Mouse (Mus musculus): ENCODE data around the gene Psd. TPM values are rescaled to one million over a fixed set of nuclear protein-coding genes. Genes with fewer than 3 reads are reported as not detected.

Gene Psd
- total RNA-seq, 2 experiments from 2014 or later: 761 to 778 TPM

- Histone ChIP-seq H3K27ac (peak overlapping the region; percentile 47; the same call in 1 of the 2 replicates), H3K4me3 (no peak overlapping the region)
- TF ChIP-seq CTCF (conservative IDR thresholded peaks at IDR 0.05): no peak
- no peak for DNase-seq (ENCODE audit: low spot score in 2 of 2)
These were observed 5.9 kb upstream of the Psd start for GRCm38 (mm10) chr19:46332721-46333339.

DNA sequence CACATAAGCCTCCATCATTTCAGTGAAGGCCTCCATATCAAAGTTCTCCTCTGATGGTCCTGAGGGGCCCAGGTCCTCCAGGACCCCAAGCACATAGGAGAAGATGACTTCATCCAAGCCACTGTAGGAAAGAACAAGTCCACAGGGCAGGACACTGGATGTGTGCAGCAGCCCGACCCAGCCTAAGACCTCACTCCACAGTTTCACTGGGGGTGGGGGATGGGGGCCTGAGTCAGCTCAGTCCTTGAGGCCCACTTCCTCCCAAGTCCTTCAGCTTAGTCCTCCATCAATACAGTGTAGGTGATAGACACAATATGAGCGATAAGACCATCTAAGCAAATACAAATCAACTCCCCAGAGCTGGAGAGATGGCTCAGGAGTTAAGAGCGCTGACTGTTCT lies 5.0 kb upstream of the Psd start:
- Histone ChIP-seq H3K4me3 (no peak overlapping the region), H3K27ac (no peak overlapping the region)
- no peak for DNase-seq (ENCODE audit: low spot score in 2 of 2)
- no peak for TF ChIP-seq CTCF (conservative IDR thresholded peaks at IDR 0.05)

- TF ChIP-seq CTCF (conservative IDR thresholded peaks at IDR 0.05): no peak
- Histone ChIP-seq H3K4me3 (no peak overlapping the region), H3K27ac (no peak overlapping the region)
- DNase-seq (ENCODE audit: low spot score in 2 of 2): no peak
These were observed 4.4 kb upstream of the Psd start for GRCm38 (mm10) chr19:46331326-46331725.

DNA sequence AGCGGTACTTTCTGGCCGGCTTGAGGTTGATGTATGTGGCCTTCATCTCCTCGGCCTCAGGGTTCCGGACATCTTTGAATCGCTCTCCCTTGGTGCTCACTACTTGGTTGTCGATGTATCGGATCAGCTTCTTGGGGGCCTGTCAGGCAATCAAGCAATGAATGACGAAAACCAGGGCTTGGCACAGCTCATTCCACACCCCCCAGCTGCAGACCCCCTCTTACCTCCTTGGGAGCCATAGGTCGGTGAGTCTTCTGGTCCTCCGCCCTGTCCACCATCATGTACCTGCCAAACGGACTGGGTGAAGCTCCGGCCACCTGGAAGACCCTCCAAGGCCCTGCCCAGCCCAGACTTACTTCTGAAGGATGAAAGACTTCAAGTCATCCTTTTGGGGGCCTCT lies 3.7 kb upstream of the Psd start:
- no peak overlapping the region for H3K27ac ChIP-seq
- no peak for DNase-seq (ENCODE audit: low spot score in 2 of 2)
- no peak overlapping the region for H3K4me3 ChIP-seq
- no peak for TF ChIP-seq CTCF (conservative IDR thresholded peaks at IDR 0.05)

DNA sequence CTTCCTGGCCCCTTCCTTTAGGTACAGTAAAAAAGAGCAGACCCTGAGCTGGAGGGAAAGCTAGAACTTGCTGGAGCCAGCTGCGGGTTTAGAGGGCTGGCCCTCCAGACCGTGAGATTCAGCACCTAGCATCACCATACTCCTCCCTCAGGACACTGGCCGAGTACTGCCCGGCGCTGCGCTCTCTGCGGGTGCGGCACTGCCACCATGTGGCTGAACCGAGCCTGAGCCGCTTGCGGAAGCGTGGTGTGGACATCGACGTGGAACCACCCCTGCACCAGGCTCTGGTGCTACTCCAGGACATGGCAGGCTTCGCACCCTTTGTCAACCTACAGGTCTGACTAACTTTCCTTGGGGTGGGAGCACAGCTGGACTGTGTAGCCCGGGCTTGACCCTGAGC lies 3.0 kb upstream of the Psd start:
- DNase-seq (ENCODE audit: low spot score in 2 of 2): peak; percentile 73 to 81
- Histone ChIP-seq H3K4me3 (peak overlapping the region; percentile 88; the same call in 1 of the 2 replicates), H3K27ac (no peak overlapping the region)
- TF ChIP-seq CTCF (conservative IDR thresholded peaks at IDR 0.05): peak; percentile 94

GRCm38 (mm10) chr19:46329031-46329641 lies 2.2 kb upstream of the Psd start:
- Histone ChIP-seq H3K27ac (peak overlapping the region; percentile 93), H3K4me3 (peak overlapping the region; percentile 88)
- peak in 1 of 2 experiments; percentile 18 for DNase-seq (ENCODE audit: low spot score in 2 of 2)
- TF ChIP-seq CTCF (conservative IDR thresholded peaks at IDR 0.05): no peak

DNA sequence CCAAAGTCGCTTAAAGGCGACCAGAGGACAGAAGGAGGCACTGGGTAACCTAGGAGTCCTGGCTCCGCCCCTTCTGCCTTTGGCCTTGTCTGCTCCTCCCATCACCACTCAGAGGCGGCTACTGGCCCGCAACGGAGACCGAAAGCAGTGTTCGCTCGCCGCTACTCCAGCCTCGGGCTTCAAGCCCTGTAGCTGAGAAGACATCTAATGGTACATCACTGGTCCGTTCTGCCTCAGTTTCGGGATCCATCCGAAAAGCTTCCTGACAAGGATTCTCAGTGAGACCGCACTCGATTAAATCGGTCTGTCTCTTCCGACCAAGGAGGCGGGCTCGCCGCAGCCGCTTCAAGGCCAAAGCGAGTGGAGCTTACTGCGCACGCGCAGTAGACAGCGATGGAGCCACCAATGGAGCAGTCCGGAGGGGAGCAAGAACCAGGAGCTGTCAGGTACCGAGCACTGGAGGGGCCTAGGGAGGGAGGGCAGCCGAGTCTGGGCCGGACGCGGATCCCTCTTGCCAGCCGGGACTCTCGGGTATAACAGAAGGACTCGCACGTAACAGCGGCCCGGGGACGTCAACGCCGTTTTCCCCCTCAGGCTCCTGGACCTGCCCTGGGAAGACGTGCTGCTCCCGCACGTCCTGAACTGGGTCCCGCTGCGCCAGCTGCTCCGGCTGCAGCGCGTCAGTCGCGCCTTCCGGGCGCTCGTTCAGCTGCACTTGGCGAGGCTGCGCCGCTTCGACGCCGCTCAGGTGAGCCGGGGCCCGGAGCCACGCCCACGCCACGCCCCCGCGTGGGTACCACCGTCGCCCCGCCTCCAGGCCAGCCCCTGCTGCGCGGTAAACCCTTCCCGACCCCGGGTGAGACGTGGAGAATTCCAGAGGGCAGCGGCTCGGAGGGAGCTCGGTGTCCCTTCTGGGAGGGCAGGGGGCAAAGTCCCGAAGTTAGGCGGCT lies 1.4 kb upstream of the Psd start, which contains the start of gene Fbxl15:
Gene Fbxl15, plus strand, starts transcription at position 104 of the 950 bp plus-strand sequence.
- Histone ChIP-seq H3K27ac (peak within 1 kb of the TSS; percentile 93), H3K4me3 (peak within 1 kb of the TSS; percentile 88)
- TF ChIP-seq CTCF (conservative IDR thresholded peaks at IDR 0.05): no peak
- peak; percentile 93 to 95 for DNase-seq (ENCODE audit: low spot score in 2 of 2)

GRCm38 (mm10) chr19:46327531-46328064 lies 642 bp upstream of the Psd start:
- Histone ChIP-seq H3K27ac (peak overlapping the region; percentile 93), H3K4me3 (peak overlapping the region; percentile 88)
- DNase-seq (ENCODE audit: low spot score in 2 of 2): no peak
- TF ChIP-seq CTCF (conservative IDR thresholded peaks at IDR 0.05): no peak

DNA sequence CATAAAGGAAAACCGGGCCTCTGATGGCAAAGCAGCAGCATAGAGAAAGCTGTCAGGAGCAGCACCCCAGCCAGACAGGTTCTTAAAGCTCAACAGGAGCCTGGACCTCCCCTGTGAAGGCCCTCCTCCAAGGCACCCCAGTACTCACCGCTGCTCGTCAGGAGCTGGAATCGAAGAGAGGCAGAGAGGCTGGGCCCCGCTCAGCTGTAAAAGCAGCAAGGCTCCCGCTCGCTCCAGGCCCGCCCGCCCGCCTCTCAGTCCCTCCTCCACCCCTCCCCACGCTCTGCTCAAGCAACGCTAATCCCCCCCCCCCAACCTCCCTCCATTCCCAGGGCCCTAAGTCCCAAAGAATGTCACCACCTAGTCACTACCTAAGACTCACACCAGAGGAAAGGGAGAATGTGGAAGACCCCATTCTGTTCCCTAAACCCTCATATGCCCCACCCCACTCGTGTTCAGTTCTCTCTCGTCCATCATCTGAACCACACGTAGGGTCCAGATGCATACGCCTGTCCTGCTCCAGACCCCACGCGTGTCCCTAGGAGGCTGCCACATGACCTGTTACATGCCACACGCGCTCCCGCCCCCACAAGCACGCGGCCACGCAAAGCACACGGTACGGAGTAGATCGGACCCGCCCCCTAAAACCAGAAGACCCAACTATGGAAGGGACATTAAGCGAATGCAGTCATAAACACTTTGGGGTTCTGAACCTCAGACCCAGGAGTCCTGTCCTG lies 769 bp downstream of the Psd start:
- H3K4me3 ChIP-seq: peak overlapping the region; percentile 88
- no peak for TF ChIP-seq CTCF (conservative IDR thresholded peaks at IDR 0.05)
- no peak for DNase-seq (ENCODE audit: low spot score in 2 of 2)
- H3K27ac ChIP-seq: peak overlapping the region; percentile 93

DNA sequence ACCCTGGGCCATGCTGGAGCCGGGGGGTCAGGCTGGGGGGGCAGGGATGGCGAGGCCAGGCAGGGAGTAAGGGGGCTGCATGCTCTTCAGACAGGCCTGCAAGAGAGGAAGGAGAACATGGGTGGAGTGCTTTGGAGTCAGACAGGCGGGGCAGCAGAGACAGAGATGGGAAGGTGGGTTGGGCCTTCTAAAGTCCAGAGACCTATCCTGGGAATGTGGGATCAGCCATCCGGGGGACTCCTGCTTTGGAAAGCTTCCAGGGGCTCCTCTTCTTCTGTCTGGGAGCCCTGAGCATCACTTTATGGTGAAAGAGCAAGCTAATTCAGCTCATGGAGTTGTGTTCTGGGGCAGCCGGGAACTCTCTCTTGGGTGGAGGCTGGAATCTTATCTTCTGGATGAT lies 2.0 kb downstream of the Psd start:
- Histone ChIP-seq H3K4me3 (no peak overlapping the region; the same call in 1 of the 2 replicates), H3K27ac (no peak overlapping the region)
- DNase-seq (ENCODE audit: low spot score in 2 of 2): no peak
- no peak for TF ChIP-seq CTCF (conservative IDR thresholded peaks at IDR 0.05)

- Histone ChIP-seq H3K27ac (no peak overlapping the region), H3K4me3 (no peak overlapping the region)
- no peak for DNase-seq (ENCODE audit: low spot score in 2 of 2)
- TF ChIP-seq CTCF (conservative IDR thresholded peaks at IDR 0.05): no peak
These were observed 2.6 kb downstream of the Psd start for GRCm38 (mm10) chr19:46324366-46324765.

DNA sequence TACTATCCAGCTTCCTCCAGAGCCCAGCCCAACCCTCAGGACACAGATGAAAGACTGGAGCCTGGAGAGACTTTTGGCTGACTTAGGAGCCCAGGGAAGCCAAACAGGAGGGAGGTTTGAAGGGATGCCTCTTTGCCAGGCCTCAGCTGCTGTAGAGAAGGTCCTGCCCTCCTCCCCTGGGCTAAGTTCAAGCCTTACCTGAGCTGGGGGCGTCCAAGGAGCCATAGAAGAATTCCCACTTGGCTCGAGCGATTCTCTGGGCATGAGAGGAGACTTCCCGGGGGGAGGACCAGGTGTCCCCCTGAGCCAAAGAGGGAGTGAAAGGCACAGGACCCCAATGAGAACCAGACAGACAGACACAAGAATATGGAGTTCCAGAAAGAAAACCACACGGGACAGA lies 3.2 kb downstream of the Psd start:
- TF ChIP-seq CTCF (conservative IDR thresholded peaks at IDR 0.05): no peak
- no peak for DNase-seq (ENCODE audit: low spot score in 2 of 2)
- no peak overlapping the region; the same call in 1 of the 2 replicates for H3K27ac ChIP-seq
- no peak overlapping the region for H3K4me3 ChIP-seq
